Mouse (Mus musculus): ENCODE results near the gene Prr29.

DNA sequence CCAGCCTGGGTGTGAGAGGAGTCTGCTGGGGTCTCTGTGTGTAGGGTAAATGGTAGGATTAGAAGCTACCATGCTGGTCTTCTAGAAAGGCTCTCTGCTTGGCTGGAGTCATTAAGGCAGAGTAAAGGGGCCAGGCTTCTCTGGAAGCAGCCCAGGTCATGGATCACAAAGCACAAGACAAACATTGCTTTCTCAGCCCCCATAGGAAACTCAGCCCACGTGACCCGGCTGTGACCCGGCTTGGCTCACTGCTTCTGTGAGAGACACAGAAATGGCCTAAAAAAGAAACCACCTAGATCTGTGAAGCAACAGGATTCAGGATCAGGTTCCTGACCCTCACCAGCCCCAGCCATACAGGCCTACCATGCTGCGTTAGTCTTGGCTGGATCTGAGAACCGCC, 40.4 kb upstream of the Prr29 start:
- TF ChIP-seq MXI1 (IDR thresholded peaks at IDR 0.05; ENCODE audit: low read depth, low read length) (no peak), TBP (IDR thresholded peaks at IDR 0.05; ENCODE audit: low read depth, low read length) (no peak), POLR2A (IDR thresholded peaks at IDR 0.05; ENCODE audit: control insufficient read depth in 1 of 2, insufficient read depth in 1 of 2, low read depth in 1 of 2, low read length in 2 of 2, poor library complexity in 1 of 2) (no peak), MEF2A (IDR thresholded peaks at IDR 0.05; ENCODE audit: extremely low read depth, insufficient replicate concordance, low read depth, low read length, poor library complexity, severe bottlenecking) (no peak), JUND (IDR thresholded peaks at IDR 0.05; ENCODE audit: low read depth, low read length) (no peak), MAX (IDR thresholded peaks at IDR 0.05; ENCODE audit: low read length) (no peak), EP300 (IDR thresholded peaks at IDR 0.05; ENCODE audit: low read depth in 1 of 2, low read length in 2 of 2) (no peak), HCFC1 (IDR thresholded peaks at IDR 0.05; ENCODE audit: low read depth, low read length) (no peak), GABPA (IDR thresholded peaks at IDR 0.05; ENCODE audit: low read depth, low read length) (no peak), CTCF (IDR thresholded peaks at IDR 0.05 in 2 of 3, conservative IDR thresholded peaks at IDR 0.05 in 1 of 3; ENCODE audit: control insufficient read depth in 1 of 3, insufficient read depth in 1 of 3, low read depth in 2 of 3, low read length in 3 of 3, poor library complexity in 1 of 3, severe bottlenecking in 1 of 3) (no peak), RAD21 (IDR thresholded peaks at IDR 0.05; ENCODE audit: low read depth, low read length) (no peak), MAFK (IDR thresholded peaks at IDR 0.05; ENCODE audit: borderline replicate concordance, low read depth, low read length) (no peak), USF1 (IDR thresholded peaks at IDR 0.05; ENCODE audit: low read depth, low read length) (no peak), SIN3A (IDR thresholded peaks at IDR 0.05; ENCODE audit: low read length) (no peak)

Data from MEL (cell line).